Mouse (Mus musculus) left cerebral cortex, postnatal 25 days (tissue): ENCODE data around the gene Myf5. TPM values are rescaled to one million over a fixed set of nuclear protein-coding genes. Genes with fewer than 3 reads are reported as not detected.

Experiments used
- DNase-seq, 2 experiments: peaks; one replicate each; pipeline ENCODE4 v3.0.0; 2022; ENCODE audit warnings: low spot score in 2 of 2, mixed read lengths in 1 of 2
- intact Hi-C: fragments of 180-260 bp; cut with DNase I; formaldehyde crosslinking; loops from one replicate; pipeline ENCODE4 v1.15.1; 2025
- total RNA-seq, 2 experiments: library from RNA; stranded (reverse); gene quantifications; 2 replicates each; pipeline ENCODE4 v1.2.3; 2021

Myf5 gene
- total RNA-seq: not detected

GRCm38 (mm10) chr10:107485870-107486269 is at the start of gene Myf5:
Myf5 (minus strand) TSS chr10:107486134.
- no peak for DNase-seq
- intact Hi-C loops: no loop called here

GRCm38 (mm10) chr10:107528758-107529157 is 42.8 kb upstream of the Myf5 start:
- intact Hi-C loops: no loop called here
- DNase-seq: no peak

- no peak for DNase-seq
- intact Hi-C loops: no loop called here
Observed at GRCm38 (mm10) chr10:107519216-107519615, 33.3 kb upstream of the Myf5 start.

GRCm38 (mm10) chr10:107516641-107517040 is 30.7 kb upstream of the Myf5 start:
- no peak for DNase-seq
- intact Hi-C loops: no loop called here

- intact Hi-C loops: no loop called here
- no peak for DNase-seq
Observed at GRCm38 (mm10) chr10:107514735-107515134, 28.8 kb upstream of the Myf5 start.

- DNase-seq: no peak
- intact Hi-C loops: no loop called here
Observed at GRCm38 (mm10) chr10:107506397-107506796, 20.5 kb upstream of the Myf5 start.

- intact Hi-C loops: no loop called here
- no peak for DNase-seq
Observed at GRCm38 (mm10) chr10:107503430-107503829, 17.5 kb upstream of the Myf5 start.

GRCm38 (mm10) chr10:107502193-107502592 is 16.3 kb upstream of the Myf5 start:
- intact Hi-C loops: no loop called here
- no peak for DNase-seq

- intact Hi-C loops: no loop called here
- peak; percentile 26 to 77 for DNase-seq
Observed at GRCm38 (mm10) chr10:107499656-107500055, 13.7 kb upstream of the Myf5 start.

- no peak for DNase-seq
- intact Hi-C loops: no loop called here
Observed at GRCm38 (mm10) chr10:107496402-107496801, 10.5 kb upstream of the Myf5 start.

GRCm38 (mm10) chr10:107494568-107494967 is 8.6 kb upstream of the Myf5 start, which contains the start of gene Myf6:
Myf6 (minus strand) TSS chr10:107494737.
- intact Hi-C loops: no loop called here
- DNase-seq: no peak

- DNase-seq: no peak
- intact Hi-C loops: no loop called here
Observed at GRCm38 (mm10) chr10:107493580-107494474, 7.9 kb upstream of the Myf5 start.

- intact Hi-C loops: no loop called here
- DNase-seq: peak; percentile 6 to 31
Observed at GRCm38 (mm10) chr10:107492867-107493579, 7.1 kb upstream of the Myf5 start.

- intact Hi-C loops: no loop called here
- DNase-seq: no peak
Observed at GRCm38 (mm10) chr10:107488654-107489315, 2.9 kb upstream of the Myf5 start.

GRCm38 (mm10) chr10:107486770-107487169 is 836 bp upstream of the Myf5 start:
- no peak for DNase-seq
- intact Hi-C loops: no loop called here

- no peak for DNase-seq
- intact Hi-C loops: no loop called here
Observed at GRCm38 (mm10) chr10:107484050-107484449, 1.9 kb downstream of the Myf5 start.

- no peak for DNase-seq
- intact Hi-C loops: no loop called here
Observed at GRCm38 (mm10) chr10:107473497-107473896, 12.4 kb downstream of the Myf5 start.

- intact Hi-C loops: no loop called here
- no peak for DNase-seq
Observed at GRCm38 (mm10) chr10:107471712-107472111, 14.2 kb downstream of the Myf5 start.

GRCm38 (mm10) chr10:107467819-107468218 is 18.1 kb downstream of the Myf5 start:
- intact Hi-C loops: no loop called here
- no peak for DNase-seq
